ENCODE assay signal across 27 mouse cellular contexts in the genomic region with DNA sequence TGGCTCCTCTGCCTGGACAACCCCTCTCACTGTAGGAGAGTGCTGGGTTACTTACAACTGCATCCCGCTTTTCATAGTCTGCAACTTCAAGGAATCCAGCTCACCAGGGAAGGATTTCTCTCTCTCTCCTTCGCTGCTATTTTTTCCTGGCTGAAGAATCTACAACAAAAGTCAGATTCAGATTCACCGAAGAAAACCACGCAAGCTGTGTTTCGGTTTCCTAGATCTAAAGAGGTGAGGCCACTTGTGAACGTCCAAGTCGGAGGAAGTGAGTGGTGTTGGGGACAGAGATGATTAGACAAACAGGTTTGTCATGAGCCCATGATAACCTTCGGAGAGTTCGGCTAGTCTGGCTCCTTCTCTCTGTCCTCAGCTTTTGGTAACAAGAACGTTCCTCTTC.
DNase-seq lines count a peak whose midpoint lies in the region; ATAC-seq and TF ChIP-seq lines count a peak whose summit lies in the region.
"Had no signal": no experiment of that assay in that cellular context is flagged by ENCODE, and none has a peak within 500 bp of the region (broad histone marks: within the 10 kb centered on the region; RNA-seq: fewer than 3 reads in every experiment).

No protein-coding gene starts in this region.

- H3K27ac ChIP-seq in heart, embryonic 12.5 days (ENCODE audit: poor library complexity, severe bottlenecking) = no peak overlapping the region
- peak overlapping the region; percentile 25; the same call in 1 of the 2 replicates for H3K27ac ChIP-seq in limb, embryonic 12.5 days
- H3K27ac ChIP-seq in limb, embryonic 10.5 days = no peak overlapping the region; the same call in 1 of the 2 replicates
- no peak overlapping the region for H3K27ac ChIP-seq in ES-E14 (ENCODE audit: insufficient read depth, low read depth, low read length, poor library complexity, severe bottlenecking)
- peak overlapping the region; percentile 8; the same call in 1 of the 2 replicates for H3K27ac ChIP-seq in limb, embryonic 15.5 days
- H3K27ac ChIP-seq: embryonic facial prominence, embryonic 15.5 days; forebrain, embryonic 12.5 days; hindbrain, postnatal 0 days; intestine, embryonic 15.5 days; liver, embryonic 13.5 days had no signal

- peak overlapping the region; percentile 6; the same call in 1 of the 2 replicates for H3K9ac ChIP-seq in heart, embryonic 12.5 days
- no peak overlapping the region for H3K9ac ChIP-seq in limb, embryonic 12.5 days (replicated peaks)
- peak overlapping the region; percentile 10; the same call in 1 of the 2 replicates for H3K9ac ChIP-seq in ES-E14 (ENCODE audit: insufficient read depth, low read depth, low read length, poor library complexity, severe bottlenecking)
- no peak overlapping the region for H3K9ac ChIP-seq in limb, embryonic 15.5 days
- H3K9ac ChIP-seq: embryonic facial prominence, embryonic 15.5 days; forebrain, embryonic 12.5 days; forebrain, postnatal 0 days; intestine, embryonic 15.5 days; liver, embryonic 13.5 days had no signal

- ATAC-seq in heart, embryonic 12.5 days (ENCODE audit: insufficient number of reproducible peaks, low FRiP score) = no peak
- no peak for ATAC-seq in limb, embryonic 12.5 days (ENCODE audit: insufficient number of reproducible peaks, insufficient read depth, low FRiP score, low TSS enrichment, low read depth)
- ATAC-seq in limb, embryonic 15.5 days (ENCODE audit: insufficient number of reproducible peaks, low FRiP score, low TSS enrichment, low read depth) = no peak
- ATAC-seq: CD4-positive, CD25-positive, alpha-beta regulatory T cell, adult 4 months; forebrain, postnatal 0 days; hindbrain, postnatal 0 days; intestine, embryonic 15.5 days; lung, postnatal 0 days had no signal

- no peaks in the 10 kb centered on the region for H3K27me3 ChIP-seq in heart, embryonic 12.5 days (replicated peaks)
- no peaks in the 10 kb centered on the region for H3K27me3 ChIP-seq in limb, embryonic 12.5 days
- H3K27me3 ChIP-seq in limb, embryonic 10.5 days (ENCODE audit: low read depth, poor library complexity, severe bottlenecking) = no peaks in the 10 kb centered on the region
- no peaks in the 10 kb centered on the region for H3K27me3 ChIP-seq in limb, embryonic 15.5 days
- H3K27me3 ChIP-seq: embryonic facial prominence, embryonic 15.5 days; forebrain, embryonic 12.5 days; intestine, embryonic 15.5 days had no signal

- H3K4me3 ChIP-seq in heart, embryonic 12.5 days = no peak overlapping the region
- no peak overlapping the region for H3K4me3 ChIP-seq in limb, embryonic 12.5 days (replicated peaks)
- H3K4me3 ChIP-seq in limb, embryonic 10.5 days = no peak overlapping the region
- peak overlapping the region in 1 of 2 experiments; percentile 18; a peak in 1 of 4 replicates for H3K4me3 ChIP-seq in ES-E14 (ENCODE audit: insufficient read depth in 1 of 2, low read depth in 1 of 2, low read length in 2 of 2, poor library complexity in 1 of 2, severe bottlenecking in 1 of 2)
- H3K4me3 ChIP-seq in limb, embryonic 15.5 days = no peak overlapping the region
- H3K4me3 ChIP-seq: embryonic facial prominence, embryonic 15.5 days; forebrain, embryonic 12.5 days; intestine, embryonic 15.5 days; liver, embryonic 13.5 days; megakaryocyte, embryonic 14.5 days had no signal

- WGBS in heart, embryonic 12.5 days = 36% methylated on average over 10 of the region's 10 CpGs
- 73% methylated on average over 10 of the region's 10 CpGs for WGBS in limb, embryonic 12.5 days
- WGBS in limb, embryonic 10.5 days = 78% methylated on average over 10 of the region's 10 CpGs
- WGBS in limb, embryonic 15.5 days = 60% methylated on average over 10 of the region's 10 CpGs

- in situ Hi-C loops in ES-E14 (cut with MboI; ENCODE audit: low sequenced_read_pairs in 2 of 2, unreplicated experiment in 2 of 2) = loop anchor here (25.0 kb wide), 1 partner anchor 172 kb away; the partner anchor contains the start of genes Jmjd1c (in 2 of the 2) and Reep3 (in 2 of the 2)

- no peak for DNase-seq in heart, postnatal 14 days
- DNase-seq in limb, embryonic 10.5 days (ENCODE audit: low spot score) = no peak
- DNase-seq in ES-E14 (ENCODE audit: low read depth, low spot score) = no peak
- DNase-seq in cerebellum, adult 8-10 months = no peak
- DNase-seq: adrenal gland, adult 8-10 months; cerebellum, adult 9-10 months; cerebellum, postnatal 36 days; forebrain, postnatal 0 days; heart, postnatal 36 days; kidney, adult 2 months; layer of hippocampus, postnatal 36 days; liver, embryonic 13.5 days; lung, adult 18-20 months; lung, postnatal 4 days; midbrain, embryonic 14.5 days; thymus, postnatal 14 days had no signal

- H3K4me2 ChIP-seq in heart, embryonic 12.5 days = peak overlapping the region; percentile 19; the same call in 1 of the 2 replicates
- H3K4me2 ChIP-seq in limb, embryonic 12.5 days = no peak overlapping the region
- no peak overlapping the region for H3K4me2 ChIP-seq in limb, embryonic 15.5 days
- H3K4me2 ChIP-seq: embryonic facial prominence, embryonic 15.5 days; forebrain, embryonic 12.5 days; intestine, embryonic 15.5 days; liver, embryonic 13.5 days had no signal

- no peaks in the 10 kb centered on the region for H3K9me3 ChIP-seq in heart, embryonic 12.5 days (replicated peaks)
- H3K9me3 ChIP-seq in limb, embryonic 12.5 days = 0 out of 2 replicates have a peak, but pooled peaks cover 2% of the 10 kb centered on the region
- no peaks in the 10 kb centered on the region for H3K9me3 ChIP-seq in limb, embryonic 10.5 days (replicated peaks)
- H3K9me3 ChIP-seq in ES-E14 (ENCODE audit: control insufficient read depth, insufficient read depth, low read depth, low read length) = no peaks in the 10 kb centered on the region
- no peaks in the 10 kb centered on the region for H3K9me3 ChIP-seq in limb, embryonic 15.5 days
- H3K9me3 ChIP-seq: embryonic facial prominence, embryonic 15.5 days; forebrain, embryonic 12.5 days; G1E; intestine, embryonic 15.5 days; liver, embryonic 13.5 days had no signal

- intact Hi-C loops in heart, postnatal 14 days (cut with DNase I) = no loop called here

- H3K36me3 ChIP-seq in heart, embryonic 12.5 days = no peaks in the 10 kb centered on the region
- H3K36me3 ChIP-seq in limb, embryonic 12.5 days = no peaks in the 10 kb centered on the region
- H3K36me3 ChIP-seq in limb, embryonic 10.5 days = no peaks in the 10 kb centered on the region
- no peaks in the 10 kb centered on the region for H3K36me3 ChIP-seq in ES-E14 (ENCODE audit: control insufficient read depth, insufficient read depth, low read length, poor library complexity, severe bottlenecking)
- H3K36me3 ChIP-seq in limb, embryonic 15.5 days = no peaks in the 10 kb centered on the region
- H3K36me3 ChIP-seq: embryonic facial prominence, embryonic 15.5 days; forebrain, embryonic 12.5 days; G1E; intestine, embryonic 15.5 days; liver, embryonic 13.5 days had no signal

- H3K4me1 ChIP-seq in heart, embryonic 12.5 days (replicated peaks) = peaks cover 57% of the 10 kb centered on the region
- H3K4me1 ChIP-seq in limb, embryonic 12.5 days (replicated peaks) = peaks cover 51% of the 10 kb centered on the region
- H3K4me1 ChIP-seq in limb, embryonic 10.5 days = peaks cover 60% of the 10 kb centered on the region
- peaks cover 9 to 24% of the 10 kb centered on the region in 2 experiments; a peak in 3 of 4 replicates for H3K4me1 ChIP-seq in ES-E14 (ENCODE audit: control insufficient read depth in 2 of 2, insufficient read depth in 2 of 2, low read length in 2 of 2, poor library complexity in 1 of 2)
- H3K4me1 ChIP-seq in limb, embryonic 15.5 days = peaks cover 50% of the 10 kb centered on the region

TF ChIP-seq in ES-E14, 5 proteins besides CTCF, POLR2A, EP300 and RAD21:
- no peak for TF ChIP-seq HCFC1 (IDR thresholded peaks at IDR 0.05; ENCODE audit: borderline replicate concordance, insufficient read depth, low read length)
- TF ChIP-seq ZNF384 (IDR thresholded peaks at IDR 0.05; ENCODE audit: low read depth, low read length) = no peak

Comparison
In these comparisons a context has a peak if more than half of its experiments do, and no peak if none do; other contexts are left out.
1. H3K27ac ChIP-seq: peak in limb, embryonic 12.5 days (single experiment) and limb, embryonic 15.5 days (single experiment); none in heart, embryonic 12.5 days (single experiment), limb, embryonic 10.5 days (single experiment) and ES-E14 (single experiment).
2. H3K9ac ChIP-seq: peak in heart, embryonic 12.5 days (single experiment) and ES-E14 (single experiment); none in limb, embryonic 12.5 days (single experiment) and limb, embryonic 15.5 days (single experiment).